Mouse (Mus musculus) brain, embryonic 18.5 days (tissue): ENCODE results near the gene Gstm7.
"Not testable (repeated sequence)": the region's sequence is repeated elsewhere in the genome, so short reads cannot be mapped to it uniquely, and the experiment has no call there.

ENCODE experiments used
- DNase-seq: peaks from one replicate; pipeline ENCODE4 v3.0.0-alpha.2; 2012; ENCODE audit warnings: low read depth, low spot score

The Gstm7 gene

DNA sequence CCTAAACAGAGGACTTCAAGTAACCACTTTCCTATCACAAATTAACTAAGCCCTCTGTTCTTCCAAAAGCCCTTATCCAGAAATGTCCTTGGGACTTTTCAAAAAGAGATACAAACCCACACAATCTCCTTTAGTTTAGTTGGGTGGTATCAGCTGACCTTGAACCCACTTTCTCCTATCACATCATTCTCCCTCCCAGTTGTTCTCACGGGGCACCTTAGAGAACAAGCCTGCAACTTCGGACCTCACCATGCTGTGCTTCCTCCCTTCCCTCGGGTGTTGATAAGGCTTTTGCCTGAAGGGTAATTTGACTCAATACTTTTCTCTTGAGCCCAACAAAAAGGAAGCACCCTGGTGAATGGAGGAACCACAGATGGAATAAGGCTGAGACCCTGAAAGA lies 4.3 kb upstream of the Gstm7 start:
- no peak for DNase-seq

DNA sequence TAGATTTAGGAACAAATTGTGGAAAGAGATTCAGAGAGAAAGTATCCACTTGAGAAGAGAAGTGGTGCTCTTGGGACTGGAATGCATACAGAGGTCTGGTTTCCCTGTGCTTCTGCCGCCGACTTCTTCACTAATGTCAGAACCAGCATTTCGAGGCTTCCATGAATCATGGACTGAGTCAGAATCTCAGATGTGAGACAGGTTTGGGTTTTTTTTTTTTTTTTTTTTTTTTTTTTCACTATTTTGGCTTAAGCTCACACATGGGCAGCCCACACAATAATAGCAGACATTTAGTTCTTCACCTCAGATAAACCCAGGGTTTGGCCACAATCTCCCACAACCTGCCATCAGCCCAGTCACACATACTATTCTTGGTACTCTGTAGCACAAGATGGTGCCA lies 3.7 kb upstream of the Gstm7 start:
- DNase-seq: no peak

DNA sequence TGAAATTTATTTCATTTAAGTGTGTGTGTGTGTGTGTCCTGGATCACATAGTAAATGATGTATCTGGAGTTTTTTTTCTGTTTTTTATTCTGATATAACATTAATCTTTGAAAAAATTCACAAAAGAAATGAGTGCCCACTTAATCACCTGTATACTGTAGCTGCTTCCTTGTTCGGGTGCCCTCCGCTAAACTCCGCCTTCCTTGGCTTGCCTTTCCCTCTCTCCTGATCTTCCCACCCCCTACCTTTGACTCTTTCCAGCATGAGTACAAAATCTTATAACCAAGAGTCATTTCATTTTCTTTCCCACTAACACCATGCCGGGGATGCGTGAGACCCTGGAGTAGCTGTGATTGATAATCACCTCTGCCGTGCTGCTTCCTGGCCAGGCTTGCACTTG lies 511 bp upstream of the Gstm7 start:
- no peak for DNase-seq

DNA sequence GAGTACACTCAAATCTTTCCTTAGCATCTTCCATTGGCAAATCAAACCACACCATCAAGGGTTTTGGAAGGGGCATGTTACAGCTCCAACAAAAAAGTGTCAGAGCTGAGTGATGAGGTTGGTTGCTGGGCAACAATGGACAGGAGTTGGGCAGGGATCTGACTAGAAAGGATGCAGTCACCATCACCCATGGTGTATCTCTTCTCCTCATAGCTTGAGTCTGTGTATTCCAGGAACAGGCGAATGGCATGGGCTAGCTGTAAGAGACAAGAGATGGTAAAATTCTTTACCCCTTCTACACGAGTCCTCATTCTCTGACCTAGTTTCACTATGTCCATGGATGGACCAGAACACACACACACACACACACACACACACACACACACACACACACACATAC lies 483 bp downstream of the Gstm7 start:
- no peak for DNase-seq

DNA sequence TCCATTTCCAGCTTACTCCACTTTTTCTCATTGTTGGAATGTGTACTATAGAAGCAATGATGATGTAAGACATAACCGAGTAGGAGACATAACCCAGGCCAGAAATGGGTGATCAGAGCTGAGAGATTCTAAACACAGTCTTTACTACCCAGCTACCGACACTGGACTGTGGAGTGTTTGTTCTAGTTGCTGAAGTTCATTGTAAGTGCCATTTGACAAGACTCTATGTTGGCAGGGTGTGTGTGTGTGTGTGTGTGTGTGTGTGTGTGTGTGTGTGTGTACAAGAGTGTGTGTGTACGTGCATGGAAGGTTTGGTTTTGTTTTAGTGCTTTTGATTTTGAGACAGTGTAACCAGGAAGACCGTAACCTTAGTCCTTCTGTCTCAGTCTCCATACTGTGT lies 1.9 kb downstream of the Gstm7 start:
- no peak for DNase-seq

DNA sequence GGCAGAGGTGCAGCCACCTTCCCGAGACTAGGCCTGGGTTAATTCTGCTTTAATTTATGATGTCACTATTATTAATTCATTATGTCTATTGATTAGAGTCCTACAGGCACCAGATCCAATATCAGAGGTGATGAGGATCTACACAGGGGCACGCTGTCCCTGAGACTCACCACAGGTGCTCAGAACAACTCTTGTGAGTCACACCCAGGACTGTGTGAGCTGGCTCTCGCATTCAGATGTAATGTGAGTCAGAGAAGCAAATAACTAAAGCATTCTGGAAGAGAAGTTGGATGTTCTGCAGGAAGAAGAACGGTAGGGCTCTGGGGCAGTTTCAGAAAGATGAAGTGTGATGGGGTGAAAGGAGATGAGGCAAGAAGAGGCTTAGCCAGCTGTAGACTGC lies 2.4 kb downstream of the Gstm7 start:
- no peak for DNase-seq

DNA sequence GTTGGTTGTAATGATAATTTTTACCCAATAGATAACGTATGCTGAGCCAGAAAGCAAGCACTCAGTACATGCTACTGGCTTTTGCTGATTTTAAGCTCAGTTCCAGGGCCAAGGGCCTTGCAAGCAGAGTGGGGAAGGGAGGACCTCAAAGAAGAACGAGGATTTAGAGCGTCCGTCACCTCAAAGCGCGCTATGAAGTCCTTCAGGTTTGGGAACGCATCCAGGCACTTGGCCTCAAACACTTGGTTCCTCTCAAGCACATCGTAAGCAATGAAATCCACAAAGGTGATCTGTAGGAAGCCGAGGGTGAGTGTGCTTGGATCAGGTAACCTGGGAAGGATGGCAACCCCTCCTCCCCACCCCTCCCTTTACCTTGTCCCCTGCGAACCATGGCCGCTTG lies 2.9 kb downstream of the Gstm7 start:
- DNase-seq: no peak

DNA sequence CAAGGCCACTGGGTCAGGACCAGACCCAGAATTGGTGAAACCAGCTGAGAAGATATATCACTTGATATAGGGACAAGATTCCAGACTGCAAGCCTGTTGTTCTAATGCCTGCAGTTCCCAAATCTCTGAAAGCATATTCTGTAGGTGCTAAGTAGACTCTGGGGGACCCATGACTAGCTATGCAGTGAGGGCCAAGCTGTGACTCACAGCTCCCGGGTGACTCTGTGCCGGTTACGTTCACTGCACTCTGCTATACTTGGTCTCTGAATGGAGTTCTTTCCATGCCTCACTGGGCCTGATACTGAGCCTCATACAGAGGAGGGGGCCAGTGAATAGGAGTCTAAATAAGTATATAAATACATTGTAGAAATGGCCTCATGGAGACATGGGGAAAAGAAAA lies 3.8 kb downstream of the Gstm7 start:
- DNase-seq: no peak

DNA sequence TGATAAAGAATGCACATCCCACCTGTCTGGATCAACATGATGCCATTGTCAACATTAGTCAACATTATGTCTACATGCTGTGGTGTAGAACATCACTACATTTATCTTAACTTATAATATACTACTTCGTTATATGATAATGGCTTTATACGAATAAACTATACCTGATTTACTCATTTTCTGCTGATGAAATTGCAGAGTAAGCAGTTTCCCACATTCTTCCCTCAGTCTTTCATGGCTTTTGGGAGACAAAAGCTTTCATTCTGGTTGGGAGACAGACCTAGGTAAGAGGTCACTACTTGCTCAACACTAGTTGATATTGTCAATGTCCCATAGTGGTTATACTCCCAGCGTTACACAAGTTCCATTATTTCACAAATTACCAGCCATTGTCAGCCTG lies 6.3 kb downstream of the Gstm7 start:
- no peak for DNase-seq

DNA sequence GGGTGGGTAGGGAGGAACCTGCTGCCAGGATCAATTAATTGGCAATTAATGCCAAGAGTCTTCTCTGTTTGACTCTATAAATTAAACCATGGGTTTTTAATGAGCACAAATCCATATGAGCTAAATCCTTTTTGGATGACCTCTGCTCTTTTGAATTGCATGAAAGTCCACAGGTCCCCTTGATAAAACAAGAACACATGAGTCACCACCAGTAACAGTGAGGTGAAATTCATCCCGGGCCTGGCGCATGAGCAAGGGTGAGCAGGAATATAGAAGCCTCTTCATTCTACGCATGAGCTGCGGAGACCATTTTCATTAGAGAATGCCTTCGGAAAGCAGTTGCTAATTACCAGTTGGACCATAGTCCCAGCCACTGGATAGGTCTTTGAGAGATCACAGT lies 11.3 kb downstream of the Gstm7 start:
- no peak for DNase-seq

DNA sequence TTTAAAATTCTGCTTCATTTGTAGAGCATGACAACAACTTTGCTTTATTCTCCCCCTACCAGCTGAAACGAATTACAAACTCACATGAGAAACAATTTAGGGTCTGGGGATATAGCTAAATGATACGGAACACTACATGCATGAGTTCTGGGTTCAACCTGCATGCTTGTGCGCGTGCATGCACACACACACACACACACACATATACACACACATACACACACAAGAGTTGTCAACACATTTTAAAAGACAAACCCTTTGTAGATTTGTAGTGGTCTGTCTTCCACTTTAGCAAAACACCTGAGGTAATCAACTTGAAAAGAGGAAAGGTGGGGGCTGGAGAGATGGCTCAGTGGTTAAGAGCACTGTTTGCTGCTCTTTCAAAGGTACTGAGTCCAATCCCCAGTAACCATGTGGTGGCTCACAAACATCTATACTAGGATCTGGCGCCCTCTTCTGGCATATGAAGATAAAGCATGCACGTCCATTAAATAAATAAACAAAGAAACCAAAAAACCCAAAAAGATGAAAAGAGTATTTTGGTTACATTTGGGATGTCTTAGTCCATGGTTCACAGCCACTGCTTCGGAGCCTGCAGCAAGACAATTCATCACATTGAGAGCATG lies 13.7 kb downstream of the Gstm7 start:
- no peak for DNase-seq

DNA sequence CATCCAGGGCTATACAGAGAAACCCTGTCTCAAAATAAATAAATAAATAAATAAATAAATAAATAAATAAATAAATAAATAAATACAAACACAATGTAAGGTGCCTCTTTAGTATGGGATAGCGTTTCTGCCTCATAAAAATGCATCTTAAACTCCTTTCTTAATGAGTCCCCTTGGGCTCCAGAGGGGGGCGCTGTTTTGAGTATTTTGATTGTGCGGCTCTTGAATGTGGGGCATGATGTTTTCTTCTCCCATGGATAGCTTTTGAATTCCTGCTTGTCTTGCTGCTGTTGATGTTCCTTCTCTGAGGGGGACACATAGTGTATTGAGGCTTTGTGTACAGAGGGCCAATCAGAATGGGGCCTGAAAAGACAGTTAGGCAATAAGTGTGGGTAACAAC lies 14.5 kb downstream of the Gstm7 start:
- no peak for DNase-seq

DNA sequence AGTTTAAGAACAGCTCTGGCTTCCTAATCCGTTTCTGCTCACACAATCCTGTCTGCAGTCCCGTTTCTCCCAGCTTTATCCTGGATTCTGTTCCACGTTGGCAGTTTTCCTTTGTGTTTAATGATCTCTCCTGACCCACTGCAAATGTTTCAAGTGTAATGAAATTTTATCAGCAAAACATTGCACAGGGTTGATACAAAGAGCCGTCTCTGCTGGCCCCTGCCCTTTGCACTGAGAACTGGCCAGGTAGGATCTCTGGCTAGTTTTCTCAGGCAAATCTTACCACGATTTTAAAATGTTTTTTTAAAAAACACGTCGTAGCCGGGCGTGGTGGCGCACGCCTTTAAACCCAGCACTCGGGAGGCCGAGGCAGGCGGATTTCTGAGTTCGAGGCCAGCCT lies 14.9 kb downstream of the Gstm7 start:
- no peak for DNase-seq

DNA sequence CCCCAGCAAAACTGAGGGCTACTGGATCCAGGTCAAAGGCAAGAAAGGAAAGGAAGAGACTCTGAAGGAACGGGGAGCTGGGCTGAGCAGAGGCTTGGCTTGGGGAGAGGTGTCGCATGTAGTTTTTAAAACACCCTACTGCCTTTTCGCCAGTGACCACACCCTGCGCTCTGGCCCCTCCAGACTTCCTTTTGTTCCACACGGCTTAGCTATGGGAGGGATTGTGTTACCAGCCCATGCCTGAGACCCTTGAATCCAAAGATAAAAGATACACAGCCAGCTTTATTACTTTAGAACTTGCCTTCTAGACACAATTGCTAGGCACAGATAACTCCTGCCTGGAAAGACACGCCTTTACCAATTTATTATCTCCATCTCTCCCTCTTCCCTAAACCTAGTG lies 25.7 kb downstream of the Gstm7 start:
- no peak for DNase-seq

DNA sequence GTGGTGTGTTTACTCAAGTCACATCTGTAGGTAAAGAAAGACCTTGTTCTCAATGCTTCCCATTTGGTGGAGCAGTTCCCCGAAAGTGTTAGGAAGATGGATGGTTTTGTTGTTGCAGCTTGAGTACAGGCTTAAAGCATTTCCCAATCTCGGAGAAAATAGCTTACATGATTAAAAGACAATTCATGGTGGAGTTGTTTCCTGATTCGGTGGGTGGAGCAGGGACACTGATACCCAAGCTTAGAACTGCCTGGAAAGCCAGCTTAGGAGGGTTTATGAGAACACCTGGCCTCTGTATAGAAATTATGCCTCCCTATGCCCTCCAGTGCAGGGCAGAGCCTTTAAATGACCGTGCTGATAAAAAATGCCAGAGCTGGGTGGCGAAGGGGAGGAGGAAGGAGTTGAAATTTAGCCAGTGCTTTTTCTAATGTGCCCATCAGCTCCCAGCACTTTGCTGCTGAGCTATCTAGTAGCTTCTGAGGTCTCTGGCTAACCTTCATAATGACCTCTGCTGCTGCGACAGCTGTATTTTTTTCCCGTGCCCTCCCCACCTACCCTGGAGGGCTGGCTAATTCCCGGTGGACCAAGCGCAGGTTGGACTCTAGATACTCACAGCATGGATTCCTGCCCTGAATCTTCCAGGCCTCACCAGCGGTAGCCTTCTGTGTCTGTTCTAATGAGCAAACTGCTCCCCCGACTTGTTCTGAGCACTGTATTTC lies 30.5 kb downstream of the Gstm7 start:
- no peak for DNase-seq

DNA sequence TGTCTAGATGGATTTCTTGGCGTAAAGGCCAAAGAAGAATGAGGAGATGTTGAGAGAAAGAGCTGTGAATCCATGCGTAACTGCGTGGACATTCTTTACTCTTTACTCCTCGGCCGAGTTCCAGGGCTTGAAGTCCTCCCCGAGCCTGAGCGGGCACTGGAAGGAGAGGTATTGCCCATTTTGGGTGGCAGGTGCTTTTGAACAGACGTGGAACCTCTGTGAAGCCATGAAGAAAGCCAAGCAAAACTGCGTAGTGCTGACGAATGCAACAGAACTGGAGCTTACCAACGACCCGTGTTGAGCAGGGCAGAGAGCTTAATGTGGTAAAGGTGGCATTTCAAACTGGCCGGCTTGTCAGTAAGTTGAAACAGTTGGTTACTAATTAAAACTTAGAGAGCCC lies 32.9 kb downstream of the Gstm7 start:
- DNase-seq: no peak

DNA sequence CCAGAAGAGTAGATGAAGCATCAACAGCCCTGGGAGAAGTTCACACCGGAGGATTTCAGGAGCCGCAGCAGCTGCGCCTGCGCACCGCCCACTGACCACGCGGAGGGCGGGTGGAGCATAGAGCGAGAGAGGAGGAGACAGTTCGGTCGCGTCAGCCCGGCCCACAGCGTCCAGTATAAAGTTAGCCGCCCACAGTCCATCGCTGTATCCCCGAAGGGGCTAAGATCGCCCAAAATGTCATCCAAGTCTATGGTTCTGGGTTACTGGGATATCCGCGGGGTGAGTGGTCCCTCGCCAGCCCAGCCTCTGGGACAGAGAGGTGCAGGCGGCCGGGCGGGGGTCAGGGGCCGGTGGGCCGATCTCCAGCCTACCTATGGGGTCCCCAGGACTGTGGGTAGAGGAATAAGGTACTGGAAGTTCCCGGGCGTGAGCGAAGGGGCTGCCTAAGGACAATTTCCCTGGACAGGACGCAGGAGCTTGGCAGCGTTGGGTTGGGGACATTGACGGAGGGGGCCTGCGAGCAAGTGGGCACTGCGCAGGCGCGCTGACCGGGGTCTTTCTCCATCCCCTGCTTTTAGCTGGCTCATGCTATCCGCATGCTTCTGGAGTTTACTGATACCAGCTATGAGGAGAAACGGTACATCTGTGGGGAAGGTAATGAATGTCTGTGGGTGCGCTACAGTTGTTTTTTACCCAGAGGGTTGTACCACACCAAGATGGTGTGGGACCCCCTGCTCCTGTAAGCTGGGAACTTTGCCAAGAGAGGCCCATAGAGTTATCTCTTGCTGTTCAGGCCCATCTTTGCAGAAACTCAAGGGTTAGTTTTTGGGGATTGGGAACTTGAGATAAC lies 35.7 kb downstream of the Gstm7 start, which contains the start of gene Gstm5:
TSS of gene Gstm5 (plus strand) at position 102 of the 850 bp plus-strand sequence.
- DNase-seq: no peak

DNA sequence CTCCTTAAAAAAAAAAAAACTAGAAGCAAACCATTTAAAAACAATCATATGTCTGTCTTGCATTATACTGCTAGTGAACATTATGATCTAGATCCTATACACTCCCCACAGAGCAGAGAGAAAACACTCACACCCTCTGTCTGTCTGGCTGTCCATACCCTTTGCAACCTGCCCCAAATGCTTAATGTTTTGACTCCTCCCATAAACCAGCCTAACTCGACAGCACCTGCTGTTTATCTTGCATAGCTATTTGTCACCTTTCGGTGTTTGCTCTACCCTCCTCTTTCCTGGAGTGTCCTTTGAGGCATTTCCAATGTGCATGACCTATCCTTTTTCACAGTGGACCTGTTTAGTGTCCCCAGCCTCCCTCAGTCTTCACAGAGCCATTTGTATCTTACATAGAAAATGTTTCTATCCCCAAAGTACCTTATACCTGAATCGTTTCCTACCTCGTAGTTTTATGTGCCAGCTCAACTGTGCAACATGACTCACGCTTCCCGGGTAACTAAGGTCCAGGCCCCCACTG lies 36.4 kb downstream of the Gstm7 start:
- DNase-seq: no peak

DNA sequence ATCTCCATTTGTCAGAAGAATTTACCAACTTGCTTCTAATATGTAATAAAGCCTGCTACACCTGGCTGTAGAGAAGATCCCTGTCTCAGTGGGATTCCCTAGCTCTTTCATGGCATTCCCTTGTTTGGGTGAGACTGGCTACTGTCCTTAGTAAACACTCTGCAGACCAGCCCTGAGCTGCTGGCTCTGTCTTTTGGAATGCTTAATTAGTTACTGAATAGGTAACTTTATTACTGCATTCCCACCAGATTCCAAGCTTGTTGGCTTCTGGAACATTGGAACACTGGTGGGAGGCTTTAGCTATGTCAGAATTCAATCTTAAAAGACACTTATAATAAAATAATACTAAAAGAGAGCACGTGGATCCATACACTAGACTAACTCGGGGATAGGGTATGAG lies 42.4 kb downstream of the Gstm7 start:
- not testable (repeated sequence) for DNase-seq

DNA sequence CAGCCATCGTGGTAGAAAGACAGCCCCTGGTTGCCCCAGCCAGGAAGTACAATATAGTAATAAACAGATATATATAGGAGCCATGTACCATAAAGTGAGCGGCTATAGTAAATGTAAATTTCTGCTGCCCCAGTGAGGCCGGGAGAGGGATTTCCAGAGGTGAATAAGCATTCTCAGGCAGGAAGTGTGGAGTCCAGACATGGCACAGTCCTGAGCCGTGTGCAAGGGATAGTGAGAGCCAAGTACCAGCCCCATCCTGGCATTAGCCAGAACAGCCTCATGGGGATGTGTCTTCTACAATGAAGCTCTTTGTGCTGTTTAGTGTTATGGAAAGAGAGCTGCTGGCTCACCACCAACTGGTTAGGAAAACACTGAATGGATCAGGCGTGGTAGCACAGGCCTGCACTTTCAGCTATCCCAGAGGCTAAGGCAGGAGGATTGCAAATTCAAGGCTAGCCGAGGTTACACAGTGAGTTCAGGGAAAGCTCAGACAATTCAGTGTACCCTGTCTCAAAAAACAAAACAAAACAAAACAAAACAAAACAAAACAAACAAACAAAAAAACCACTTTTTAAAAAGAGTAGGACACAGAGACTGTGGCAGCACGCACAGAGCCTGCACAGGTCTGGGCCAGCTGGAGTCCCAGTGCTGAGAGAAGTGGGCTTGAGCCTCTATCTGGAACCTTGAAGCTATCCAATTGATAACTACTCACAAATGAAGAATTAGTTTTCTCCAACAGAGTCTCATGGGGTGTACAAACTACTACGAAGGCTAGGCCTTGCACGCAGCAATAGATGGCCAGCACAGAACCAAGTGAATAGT lies 43.7 kb downstream of the Gstm7 start:
- DNase-seq: peak; percentile 65
